Mouse (Mus musculus) naive thymus-derived CD4-positive, alpha-beta T cell, adult 5 months (primary cell): ENCODE results near the gene Cpxcr1. TPM values are rescaled to one million over a fixed set of nuclear protein-coding genes. Genes with fewer than 3 reads are reported as not detected.

Source experiments
- polyA plus RNA-seq: library from polyadenylated mRNA; unstranded; fragments of 100-300 nt; shearing (Covaris generic); gene quantifications from one replicate; pipeline ENCODE4 v1.2.1, GENCODE M21; 2017

Gene Cpxcr1
- polyA plus RNA-seq: not detected

DNA sequence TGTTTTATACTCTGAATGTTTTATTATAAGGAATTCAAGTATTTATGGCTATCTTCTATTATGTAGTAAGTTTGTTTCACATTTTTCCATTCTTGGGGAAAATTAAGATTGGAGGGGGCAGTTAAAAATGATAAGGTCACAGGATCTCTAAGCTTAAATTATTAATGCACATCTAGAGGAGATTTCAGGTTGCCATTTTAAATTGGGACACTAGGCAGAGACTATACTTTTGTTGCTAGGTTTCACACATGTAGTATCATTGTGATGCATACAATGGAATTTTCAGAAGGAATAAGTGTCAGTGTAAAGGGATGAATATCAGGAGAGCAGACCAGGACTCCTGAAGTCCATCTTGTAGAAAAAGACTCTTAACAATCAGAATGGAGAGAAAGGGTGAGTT lies at the start of gene Cpxcr1:
TSS of gene Cpxcr1 (plus strand) at position 301 of the 400 bp plus-strand sequence.

Other genes starting within 250 kb of the Cpxcr1 start
- gene H2afb2, start 232.2 kb downstream of the Cpxcr1 start, polyA plus RNA-seq: not detected